Mouse (Mus musculus) heart, embryonic 13.5 days (tissue): Measurements from ENCODE around the gene Sept9. TPM values are rescaled to one million over a fixed set of nuclear protein-coding genes. Genes with fewer than 3 reads are reported as not detected.
A peak's percentile ranks its signal among the peaks of the same experiment; 100 is the strongest.

Experiments
- ATAC-seq: fragments of 200-750 bp; cut with Nextera tagmentation; 2 replicates; pipeline ENCODE4 v1.8.0; 2017; ENCODE audit warnings: moderate TSS enrichment; ENCODE audit not compliant: insufficient number of reproducible peaks, low FRiP score, low TSS enrichment; ENCODE audit errors: extremely low read depth
- H3K27ac ChIP-seq: fragments of 300-500 bp; sonication (generic); replicated peaks from 2 replicates; pipeline ENCODE4 v1.5.1; 2015; ENCODE audit warnings: moderate library complexity, mild to moderate bottlenecking, inconsistent platforms
- H3K27me3 ChIP-seq: fragments of 300-500 bp; sonication (generic); replicated peaks from 2 replicates; pipeline ENCODE4 v1.6.1; 2015; ENCODE audit warnings: mild to moderate bottlenecking, inconsistent platforms
- H3K36me3 ChIP-seq: fragments of 300-500 bp; sonication (generic); 2 replicates; pipeline ENCODE4 v1.6.1; 2015; ENCODE audit warnings: mild to moderate bottlenecking, inconsistent platforms
- H3K4me1 ChIP-seq: fragments of 300-500 bp; sonication (generic); 2 replicates; pipeline ENCODE4 v1.6.1; 2015; ENCODE audit warnings: inconsistent platforms
- H3K4me2 ChIP-seq: fragments of 300-500 bp; sonication (generic); 2 replicates; pipeline ENCODE4 v1.6.1; 2015; ENCODE audit warnings: inconsistent platforms, mild to moderate bottlenecking, moderate library complexity
- H3K4me3 ChIP-seq: fragments of 300-500 bp; sonication (generic); 2 replicates; pipeline ENCODE4 v1.5.1; 2015; ENCODE audit warnings: moderate library complexity, mild to moderate bottlenecking, inconsistent platforms
- H3K9ac ChIP-seq: fragments of 300-500 bp; sonication (generic); 2 replicates; pipeline ENCODE4 v1.6.1; 2015; ENCODE audit warnings: inconsistent platforms, mild to moderate bottlenecking, moderate library complexity
- H3K9me3 ChIP-seq: fragments of 300-500 bp; sonication (generic); 2 replicates; pipeline ENCODE4 v1.6.1; 2016; ENCODE audit warnings: inconsistent platforms
- WGBS: fragments of 180-500 bp; shearing (Covaris S2); methylation state at CpG from one replicate; pipeline ENCODE4 v1.1.7; 2015; ENCODE audit warnings: mixed read lengths; 5-methylcytosine and 5-hydroxymethylcytosine counted together
- polyA plus RNA-seq: library from polyadenylated mRNA; unstranded; fragments of >200 nt; fragmentation: Nextera tagmentation; extraction: Ambion mirVana; gene quantifications from 2 replicates; pipeline ENCODE4 v1.2.1, GENCODE M21; 2015

Gene Sept9
- polyA plus RNA-seq, 1 experiment from 2014 or later = 75.5 TPM

- Histone ChIP-seq H3K27ac (no peak overlapping the region), H3K4me2 (no peak overlapping the region), H3K9ac (peak overlapping the region; percentile 30; the same call in 1 of the 2 replicates), H3K4me3 (no peak overlapping the region), H3K4me1 (peaks cover 95% of the 10 kb centered on the region), H3K36me3 (no peaks in the 10 kb centered on the region), H3K9me3 (no peaks in the 10 kb centered on the region), H3K27me3 (no peaks in the 10 kb centered on the region)
- WGBS = 75% methylated on average over 3 of the region's 3 CpGs
- ATAC-seq = no peak
Observed at GRCm38 (mm10) chr11:117309918-117310287, 110.4 kb downstream of the Sept9 start.

- H3K27ac ChIP-seq = peak overlapping the region; percentile 73
- 73% methylated on average over 12 of the region's 12 CpGs for WGBS
Observed at GRCm38 (mm10) chr11:117310341-117311107, 111.1 kb downstream of the Sept9 start.

GRCm38 (mm10) chr11:117311127-117311800 is 111.8 kb downstream of the Sept9 start:
- no peak overlapping the region for H3K4me2 ChIP-seq
- H3K36me3 ChIP-seq = no peaks in the 10 kb centered on the region
- H3K9ac ChIP-seq = peak overlapping the region; percentile 50
- H3K4me1 ChIP-seq = peaks cover 100% of the 10 kb centered on the region
- no peak overlapping the region for H3K4me3 ChIP-seq
- peak overlapping the region; percentile 73 for H3K27ac ChIP-seq
- WGBS = 51% methylated on average over 15 of the region's 15 CpGs
- no peaks in the 10 kb centered on the region for H3K9me3 ChIP-seq
- H3K27me3 ChIP-seq = no peaks in the 10 kb centered on the region
- no peak for ATAC-seq

More at GRCm38 (mm10) chr11:117310341-117311107, 111.1 kb downstream of the Sept9 start:
- Histone ChIP-seq H3K27me3 (no peaks in the 10 kb centered on the region), H3K9me3 (no peaks in the 10 kb centered on the region), H3K4me1 (peaks cover 100% of the 10 kb centered on the region), H3K9ac (peak overlapping the region; percentile 50), H3K4me2 (no peak overlapping the region), H3K4me3 (no peak overlapping the region), H3K36me3 (no peaks in the 10 kb centered on the region)
- ATAC-seq = no peak

DNA sequence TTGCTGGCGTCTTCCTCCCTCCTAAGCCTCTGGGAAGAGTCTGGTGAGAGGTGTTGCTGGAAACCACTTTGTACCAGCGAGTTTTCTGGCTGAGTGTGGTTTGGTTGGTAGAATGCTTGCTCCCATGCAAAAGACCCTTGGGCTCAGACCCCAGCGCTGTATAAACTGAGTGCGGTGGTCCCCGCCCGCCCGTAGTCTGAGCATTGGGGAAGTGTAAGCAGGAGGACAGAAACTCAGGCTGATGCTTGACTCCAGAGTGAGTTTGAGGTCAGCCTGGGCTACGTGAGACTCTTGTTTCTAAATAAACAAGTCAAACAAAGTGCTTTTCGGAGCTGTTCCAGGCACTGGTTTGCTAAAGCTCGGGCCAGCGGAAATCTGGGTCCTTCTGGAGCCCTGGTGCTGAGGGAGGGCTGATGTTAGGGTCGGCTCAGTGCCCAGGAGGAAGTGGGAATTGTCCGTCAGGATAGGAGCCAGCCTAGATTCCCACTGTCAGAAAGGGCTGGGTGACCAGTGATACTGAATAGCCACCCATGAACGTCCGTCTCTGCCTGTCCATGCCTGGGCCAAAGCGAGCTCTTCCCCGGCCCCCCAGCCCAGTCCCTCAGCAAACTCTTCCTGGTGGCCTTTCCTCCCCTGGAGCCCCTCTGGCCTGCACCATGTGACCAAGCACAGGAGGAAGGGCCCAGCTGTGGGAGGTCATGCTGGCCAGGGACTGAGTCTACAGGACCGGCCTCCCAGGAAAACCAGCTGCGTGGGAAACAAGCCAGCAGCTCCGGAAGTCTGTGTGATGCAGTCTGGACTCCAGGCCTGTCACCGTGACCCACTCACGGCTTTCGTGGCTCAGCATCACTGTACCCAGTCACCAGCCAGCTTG is 112.8 kb downstream of the Sept9 start:
- Histone ChIP-seq H3K4me3 (no peak overlapping the region), H3K36me3 (no peaks in the 10 kb centered on the region), H3K9ac (peak overlapping the region; percentile 55), H3K27me3 (no peaks in the 10 kb centered on the region), H3K4me1 (peaks cover 100% of the 10 kb centered on the region), H3K27ac (peak overlapping the region; percentile 73), H3K9me3 (no peaks in the 10 kb centered on the region), H3K4me2 (peak overlapping the region; percentile 20; the same call in 1 of the 2 replicates)
- ATAC-seq = no peak
- 56% methylated on average over 23 of the region's 23 CpGs for WGBS

DNA sequence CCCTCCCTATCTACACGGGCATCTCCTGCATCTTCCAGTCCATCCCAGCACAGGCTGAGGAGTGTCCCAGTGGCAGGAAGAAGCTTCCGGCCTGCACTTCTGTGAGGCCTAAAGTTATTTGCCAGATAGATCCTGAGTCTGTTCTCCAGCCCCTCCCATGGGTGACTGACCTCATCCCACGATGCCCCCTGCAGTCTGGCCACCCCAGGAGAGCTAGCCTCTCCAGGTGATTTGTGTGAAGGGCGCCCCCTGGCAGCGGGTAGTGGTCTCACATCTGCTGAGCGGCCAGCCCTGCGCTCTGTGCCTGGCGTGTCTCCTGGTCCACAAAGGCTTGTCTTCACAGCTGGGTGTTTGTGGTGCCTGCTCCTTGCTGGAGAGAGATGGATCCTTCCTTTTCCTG is 113.5 kb downstream of the Sept9 start:
- H3K27me3 ChIP-seq = no peaks in the 10 kb centered on the region
- H3K27ac ChIP-seq = peak overlapping the region; percentile 73
- H3K4me3 ChIP-seq = no peak overlapping the region
- 38% methylated on average over 8 of the region's 8 CpGs for WGBS
- H3K9me3 ChIP-seq = no peaks in the 10 kb centered on the region
- H3K4me2 ChIP-seq = 0 out of 2 replicates have a peak overlapping the region, but pooled peaks have one; percentile 20
- peaks cover 100% of the 10 kb centered on the region for H3K4me1 ChIP-seq
- H3K36me3 ChIP-seq = no peaks in the 10 kb centered on the region
- H3K9ac ChIP-seq = peak overlapping the region; percentile 55
- no peak for ATAC-seq

DNA sequence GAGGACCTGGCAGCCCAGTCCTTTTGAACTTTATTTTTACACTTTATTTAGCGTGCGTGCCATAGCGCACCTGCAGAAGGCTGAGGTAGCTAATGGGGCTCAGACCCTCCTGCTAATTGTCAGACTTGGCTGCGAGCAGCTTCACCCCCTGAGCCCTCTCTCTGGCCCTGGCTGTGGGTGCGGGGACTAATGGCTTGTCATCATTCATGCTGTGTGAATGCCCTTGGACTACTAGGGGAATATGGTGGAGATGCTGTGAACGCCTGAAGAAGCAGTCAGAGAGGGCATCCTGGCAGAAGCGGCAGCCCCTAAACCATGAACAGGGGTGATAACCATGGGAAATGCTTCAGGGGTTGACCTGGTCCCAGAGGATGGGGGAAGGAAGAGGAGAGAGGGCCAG is 114.0 kb downstream of the Sept9 start:
- H3K27me3 ChIP-seq = no peaks in the 10 kb centered on the region
- peak overlapping the region; percentile 73 for H3K27ac ChIP-seq
- WGBS = 83% methylated on average over 7 of the region's 7 CpGs
- no peak for ATAC-seq
- peaks cover 100% of the 10 kb centered on the region for H3K4me1 ChIP-seq
- H3K4me3 ChIP-seq = no peak overlapping the region
- no peaks in the 10 kb centered on the region for H3K9me3 ChIP-seq
- H3K4me2 ChIP-seq = no peak overlapping the region
- peak overlapping the region; percentile 55 for H3K9ac ChIP-seq
- no peaks in the 10 kb centered on the region for H3K36me3 ChIP-seq

DNA sequence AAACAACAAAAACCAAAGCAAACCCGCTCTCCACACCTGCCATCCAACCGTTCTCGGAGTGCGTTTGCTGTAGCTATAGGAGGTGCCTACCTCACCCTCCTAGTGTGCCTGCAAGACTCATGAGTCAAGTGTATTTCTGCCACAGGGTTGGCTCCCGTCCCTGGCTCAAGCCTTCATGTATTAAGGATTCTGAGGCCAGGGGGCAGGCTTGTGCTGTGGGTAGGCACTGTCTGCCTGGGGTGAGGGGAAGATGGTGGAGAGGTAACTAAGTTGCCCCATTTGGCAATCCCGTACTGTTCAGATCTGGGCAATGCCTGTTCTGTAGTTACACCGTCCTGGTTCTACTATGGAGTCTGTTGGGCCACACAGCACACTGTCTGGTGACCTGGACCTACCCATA is 114.6 kb downstream of the Sept9 start:
- WGBS = 82% methylated on average over 7 of the region's 7 CpGs
- Histone ChIP-seq H3K9me3 (no peaks in the 10 kb centered on the region), H3K36me3 (no peaks in the 10 kb centered on the region), H3K4me1 (peaks cover 100% of the 10 kb centered on the region), H3K27me3 (no peaks in the 10 kb centered on the region), H3K9ac (no peak overlapping the region), H3K4me2 (no peak overlapping the region), H3K27ac (no peak overlapping the region), H3K4me3 (no peak overlapping the region)
- no peak for ATAC-seq

- Histone ChIP-seq H3K4me1 (peaks cover 100% of the 10 kb centered on the region), H3K9me3 (no peaks in the 10 kb centered on the region), H3K36me3 (no peaks in the 10 kb centered on the region), H3K27me3 (no peaks in the 10 kb centered on the region), H3K4me2 (no peak overlapping the region), H3K4me3 (no peak overlapping the region), H3K9ac (no peak overlapping the region), H3K27ac (peak overlapping the region; percentile 66; the same call in 1 of the 2 replicates)
- WGBS = 85% methylated on average over 8 of the region's 8 CpGs
- no peak for ATAC-seq
Observed at GRCm38 (mm10) chr11:117314520-117314919, 115.1 kb downstream of the Sept9 start.

- no peak for ATAC-seq
- H3K4me2 ChIP-seq = no peak overlapping the region
- WGBS = 59% methylated on average over 11 of the region's 11 CpGs
Observed at GRCm38 (mm10) chr11:117315309-117315708, 115.8 kb downstream of the Sept9 start.

GRCm38 (mm10) chr11:117316441-117317331 is 117.2 kb downstream of the Sept9 start:
- H3K4me1 ChIP-seq = peaks cover 99% of the 10 kb centered on the region
- H3K9me3 ChIP-seq = no peaks in the 10 kb centered on the region
- H3K27me3 ChIP-seq = no peaks in the 10 kb centered on the region
- no peaks in the 10 kb centered on the region for H3K36me3 ChIP-seq
- ATAC-seq = no peak
- H3K9ac ChIP-seq = peak overlapping the region; percentile 74
- H3K27ac ChIP-seq = peak overlapping the region; percentile 87
- H3K4me2 ChIP-seq = peak overlapping the region; percentile 59
- H3K4me3 ChIP-seq = peak overlapping the region; percentile 19
- WGBS = 31% methylated on average over 16 of the region's 16 CpGs

More at GRCm38 (mm10) chr11:117315309-117315708, 115.8 kb downstream of the Sept9 start:
- H3K27ac ChIP-seq = peak overlapping the region; percentile 66
- no peaks in the 10 kb centered on the region for H3K27me3 ChIP-seq
- H3K4me1 ChIP-seq = peaks cover 100% of the 10 kb centered on the region
- no peaks in the 10 kb centered on the region for H3K36me3 ChIP-seq
- no peak overlapping the region for H3K9ac ChIP-seq
- no peak overlapping the region for H3K4me3 ChIP-seq
- no peaks in the 10 kb centered on the region for H3K9me3 ChIP-seq
